Mouse (Mus musculus) olfactory bulb, adult 2 months (tissue): Measurements from ENCODE around the gene Ptgir. TPM values are rescaled to one million over a fixed set of nuclear protein-coding genes. Genes with fewer than 3 reads are reported as not detected.

Experiments
- H3K27ac ChIP-seq: fragments of 200-500 bp; 2 replicates; pipeline ENCODE4 v1.5.1; 2012; ENCODE audit warnings: low read depth, low read length; ENCODE audit not compliant: insufficient read depth
- H3K4me1 ChIP-seq: fragments of 200-500 bp; 2 replicates; pipeline ENCODE4 v1.6.1; 2012; ENCODE audit warnings: low read length; ENCODE audit not compliant: control insufficient read depth, insufficient read depth
- H3K4me3 ChIP-seq: fragments of 200-500 bp; 2 replicates; pipeline ENCODE4 v1.5.1; 2012; ENCODE audit warnings: mild to moderate bottlenecking, low read depth, low read length, moderate library complexity; ENCODE audit not compliant: insufficient read depth
- CTCF ChIP-seq: fragments of 200-500 bp; IDR thresholded peaks from 2 replicates; pipeline ENCODE4 v1.5.1; 2012; ENCODE audit warnings: low read depth, mild to moderate bottlenecking, low read length, moderate library complexity; ENCODE audit not compliant: insufficient read depth
- POLR2A ChIP-seq: fragments of 200-500 bp; IDR thresholded peaks from 2 replicates; pipeline ENCODE4 v1.6.1; 2012; ENCODE audit warnings: mild to moderate bottlenecking, low read depth, low read length, moderate library complexity; ENCODE audit not compliant: insufficient read depth
- WGBS: fragments of 180-500 bp; shearing (Covaris S2); methylation state at CpG from one replicate; pipeline ENCODE4 v1.1.7; 2018; 5-methylcytosine and 5-hydroxymethylcytosine counted together
- polyA plus RNA-seq: library from polyadenylated mRNA; stranded (reverse); fragments of >200 nt; gene quantifications from 2 replicates; pipeline ENCODE4 v1.2.4, GENCODE M21; 2012; ENCODE audit warnings: low replicate concordance; ENCODE audit not compliant: missing spikeins, insufficient read depth, insufficient read length

The Ptgir gene
- polyA plus RNA-seq, 1 experiment = not detected

DNA sequence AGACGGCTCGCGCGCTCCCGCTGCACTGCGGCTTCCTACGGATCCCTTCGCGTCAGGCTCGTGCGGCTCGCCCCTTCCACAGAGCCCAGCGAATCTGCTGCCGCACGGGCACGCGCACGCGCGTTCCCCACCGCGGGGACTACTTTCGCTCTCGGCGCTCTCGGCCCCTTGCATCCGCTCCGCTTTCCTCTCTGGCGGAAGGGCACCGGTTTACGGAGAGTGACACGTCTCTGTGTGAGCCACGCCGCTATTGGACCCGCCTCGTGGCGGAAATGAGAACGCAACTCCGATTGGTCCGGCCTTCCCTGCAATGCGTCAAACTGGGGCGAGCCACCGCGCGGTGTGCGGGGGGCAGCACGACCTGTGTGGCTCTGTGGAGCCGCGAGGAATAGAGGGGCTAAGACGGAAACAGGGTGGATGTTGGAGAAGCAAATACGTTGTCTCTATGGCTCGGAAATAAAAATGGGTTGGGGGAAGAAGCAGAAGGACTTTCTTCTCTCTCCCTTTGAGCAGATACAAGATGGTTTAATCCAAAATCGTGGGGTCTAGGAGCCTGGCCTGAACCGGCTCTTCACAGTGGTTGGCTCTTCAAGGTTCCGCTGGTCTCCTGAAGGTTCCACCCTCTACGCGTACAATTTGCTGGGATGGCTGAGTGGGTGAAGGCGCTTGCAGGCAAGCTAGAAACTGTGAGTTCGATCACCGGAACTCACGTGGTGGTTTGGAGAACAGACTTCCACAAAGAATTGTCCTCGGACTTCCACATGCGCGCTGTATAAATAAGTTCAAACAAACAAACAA lies 17.9 kb downstream of the Ptgir start, which contains the start of gene Calm3:
Gene Calm3 (minus strand): TSS at position 78 of the 798 bp plus-strand sequence.
- TF ChIP-seq POLR2A (0 out of 2 replicates have a peak, but pooled peaks have one; percentile 15), CTCF (no peak)
- Histone ChIP-seq H3K4me3 (peak within 1 kb of the TSS; percentile 89), H3K4me1 (peaks cover 33% of the 10 kb centered on the region), H3K27ac (peak within 1 kb of the TSS; percentile 100)
- 1% methylated on average over 64 of the region's 64 CpGs for WGBS

DNA sequence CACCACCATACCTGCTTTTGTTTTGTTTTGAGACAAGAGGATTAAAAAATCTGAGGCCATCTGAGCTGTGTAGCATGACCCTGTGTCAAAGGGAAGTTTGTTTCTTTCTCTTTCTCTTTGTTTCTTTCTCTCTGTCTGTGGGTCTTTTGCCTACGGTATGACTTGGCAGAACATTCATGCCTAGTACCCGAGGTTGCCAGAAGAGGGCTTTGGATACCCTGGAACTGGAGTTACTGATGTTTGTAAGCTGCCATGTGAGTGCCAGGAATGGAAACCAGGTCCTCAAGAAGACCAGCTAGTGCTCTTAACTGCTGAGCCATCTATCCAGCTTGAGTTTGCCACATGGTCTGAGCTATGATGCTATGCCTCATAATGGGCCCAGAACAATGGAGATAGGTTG lies 22.1 kb downstream of the Ptgir start:
- 11% methylated on average over 2 of the region's 2 CpGs for WGBS
- no peak overlapping the region for H3K27ac ChIP-seq
- TF ChIP-seq POLR2A (no peak), CTCF (no peak)

DNA sequence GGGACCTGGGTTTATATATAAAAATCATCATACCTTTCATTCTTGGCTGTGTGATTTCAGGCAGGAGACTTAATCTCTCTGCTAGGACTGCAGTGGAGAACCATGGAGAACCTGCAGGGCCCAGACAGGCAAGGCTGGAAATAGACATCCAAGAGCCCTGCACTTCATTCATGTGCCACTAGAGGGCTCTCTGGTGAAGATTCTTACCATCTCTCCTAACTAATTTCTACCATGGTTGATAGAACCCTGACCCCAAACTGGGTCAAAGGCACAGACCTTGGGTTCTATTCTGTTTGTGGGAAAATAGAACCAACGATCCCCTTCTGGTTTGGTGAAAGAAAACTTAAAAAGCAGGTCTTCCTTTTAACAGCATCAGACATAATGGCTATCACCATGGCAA lies 24.6 kb downstream of the Ptgir start:
- 4% methylated on average over 1 of the region's 1 CpGs for WGBS
- Histone ChIP-seq H3K27ac (no peak overlapping the region), H3K4me1 (peaks cover 12% of the 10 kb centered on the region), H3K4me3 (no peak overlapping the region)
- TF ChIP-seq POLR2A (no peak), CTCF (peak; percentile 19; the same call in 1 of the 2 replicates)

More for the DNA sequence above, 22.1 kb downstream of the Ptgir start:
- no peak overlapping the region for H3K4me3 ChIP-seq
- H3K4me1 ChIP-seq = peaks cover 7% of the 10 kb centered on the region

DNA sequence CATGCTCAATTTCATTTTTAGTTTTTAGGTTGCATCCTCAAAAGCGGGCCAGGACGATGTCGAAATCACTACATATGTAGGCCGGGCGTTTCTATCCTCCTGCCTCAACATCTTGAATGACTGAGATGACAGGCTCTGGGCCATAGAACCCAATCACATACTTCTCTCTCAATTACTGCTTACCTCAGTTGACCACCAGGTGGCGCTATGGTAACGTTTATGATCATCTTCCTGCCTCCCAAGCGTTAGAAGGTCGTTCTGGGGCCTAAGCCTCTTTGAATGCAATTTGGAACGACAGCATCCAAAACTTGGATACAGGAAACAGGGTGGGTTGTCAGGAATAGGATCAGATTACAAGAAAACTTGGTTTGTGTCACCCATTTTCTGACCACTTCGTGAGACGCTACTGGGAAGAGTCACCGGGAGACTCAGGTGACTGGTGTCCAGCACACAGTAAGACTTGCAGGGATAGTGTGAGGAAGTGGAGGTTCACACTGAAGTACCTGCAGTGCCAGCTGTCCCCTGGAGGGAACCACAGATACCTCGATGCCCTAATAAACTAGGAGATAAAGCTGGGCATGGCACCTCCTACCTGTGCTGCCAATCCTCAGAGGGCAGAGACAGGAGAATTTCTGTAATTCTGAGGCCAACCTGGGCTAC lies 25.8 kb downstream of the Ptgir start:
- Histone ChIP-seq H3K4me3 (no peak overlapping the region), H3K27ac (peak overlapping the region; percentile 98), H3K4me1 (peaks cover 15% of the 10 kb centered on the region)
- TF ChIP-seq CTCF (0 out of 2 replicates have a peak, but pooled peaks have one; percentile 5), POLR2A (no peak)
- 16% methylated on average over 14 of the region's 14 CpGs for WGBS

DNA sequence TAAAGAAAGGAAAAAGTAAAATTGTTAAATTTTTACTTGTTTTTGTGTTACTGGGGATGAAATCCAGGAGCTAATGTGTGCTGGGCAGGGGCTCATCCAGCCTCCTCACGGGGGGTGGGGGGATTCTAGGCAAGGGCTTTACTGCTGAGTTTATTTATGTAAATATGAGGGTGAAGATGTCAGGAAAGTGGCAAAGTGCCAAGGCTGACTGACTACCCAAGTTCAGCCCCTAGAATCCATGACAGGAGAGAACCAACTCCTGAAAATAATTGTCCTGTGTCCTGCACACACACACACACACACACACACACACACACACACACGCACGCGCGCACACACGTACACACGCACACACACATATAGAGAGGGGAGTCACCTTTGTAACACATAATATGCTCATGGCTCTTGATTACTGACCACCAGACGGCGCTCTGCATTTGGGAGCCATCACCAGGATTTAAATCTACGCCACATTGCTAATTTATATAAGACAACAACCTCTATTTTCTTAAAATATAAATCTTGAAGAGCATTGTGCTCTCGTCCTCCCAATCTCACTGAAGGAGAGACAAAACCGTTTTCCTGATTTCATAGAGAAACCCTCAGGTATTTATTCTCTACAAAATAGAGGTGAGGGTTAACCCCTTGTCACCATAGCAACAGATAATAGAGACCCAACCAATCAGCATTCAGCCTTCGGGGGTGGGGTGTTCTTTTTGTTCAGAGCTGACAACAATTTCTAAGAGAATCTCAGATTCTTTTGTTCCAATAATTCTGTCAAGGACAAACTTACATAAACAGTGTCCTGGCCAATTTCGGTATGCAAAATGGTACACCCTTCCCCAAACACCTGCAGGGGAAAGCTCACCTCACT lies 26.7 kb downstream of the Ptgir start:
- peaks cover 17% of the 10 kb centered on the region for H3K4me1 ChIP-seq
- no peak overlapping the region for H3K4me3 ChIP-seq
- WGBS = 19% methylated on average over 14 of the region's 14 CpGs
- H3K27ac ChIP-seq = peak overlapping the region; percentile 98
- TF ChIP-seq POLR2A (no peak), CTCF (peak; percentile 45; the same call in 1 of the 2 replicates)

DNA sequence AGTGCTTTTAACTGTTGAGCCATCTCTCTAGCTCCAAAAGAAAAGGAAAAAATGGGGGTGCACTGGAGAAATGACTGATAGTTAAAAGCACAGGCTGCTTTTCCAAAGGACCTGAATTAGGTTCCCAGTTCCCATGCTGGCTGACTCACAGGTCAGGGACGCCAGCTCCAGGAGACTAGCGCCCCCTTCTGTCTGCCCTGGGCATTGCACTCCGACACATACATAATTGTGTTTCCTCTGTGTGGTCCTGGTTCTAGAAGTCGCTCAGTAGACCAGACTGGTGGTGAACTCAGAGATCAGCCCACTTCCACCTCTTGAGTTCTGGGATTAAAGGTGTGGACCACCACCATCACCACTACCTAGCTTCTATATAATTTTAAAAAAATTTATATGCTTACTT lies 31.0 kb downstream of the Ptgir start:
- peaks cover 33% of the 10 kb centered on the region for H3K4me1 ChIP-seq
- TF ChIP-seq CTCF (peak; percentile 70; the same call in 1 of the 2 replicates), POLR2A (no peak)
- 55% methylated on average over 4 of the region's 4 CpGs for WGBS
- H3K4me3 ChIP-seq = no peak overlapping the region
- H3K27ac ChIP-seq = no peak overlapping the region

DNA sequence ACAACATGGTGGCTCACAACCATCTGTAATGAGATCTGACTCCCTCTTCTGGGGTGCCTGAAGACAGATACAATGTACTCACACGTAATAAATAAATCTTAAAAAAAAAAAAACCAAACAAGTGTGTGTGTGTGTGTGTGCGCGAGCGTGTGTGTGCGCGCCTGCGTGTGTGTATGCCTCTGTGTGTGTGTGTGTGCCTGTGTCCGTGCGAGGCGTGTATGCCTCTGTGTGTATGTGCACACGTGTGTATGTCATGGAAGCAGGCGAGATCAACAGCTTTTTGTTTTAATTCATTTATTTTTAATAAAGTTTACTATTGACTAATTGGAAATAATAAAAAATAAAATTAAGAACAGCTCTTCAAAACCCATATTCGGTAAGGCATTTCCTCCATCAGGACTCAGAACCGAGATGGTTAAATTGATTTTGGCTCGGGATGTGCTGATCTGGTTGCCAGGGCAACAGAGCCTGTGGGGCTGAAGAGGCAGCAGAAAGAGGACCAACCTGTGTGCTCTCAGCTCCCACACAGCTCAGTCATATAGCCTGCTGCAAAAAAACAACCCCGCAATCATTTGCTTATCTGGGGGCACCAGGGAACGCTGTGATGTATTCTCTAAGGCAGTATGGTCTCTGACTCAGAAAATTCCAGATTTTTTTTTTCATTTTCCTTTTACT lies 32.0 kb downstream of the Ptgir start:
- WGBS = 36% methylated on average over 17 of the region's 17 CpGs
- TF ChIP-seq POLR2A = no peak
- no peak for TF ChIP-seq CTCF
- Histone ChIP-seq H3K27ac (peak overlapping the region; percentile 98), H3K4me3 (no peak overlapping the region), H3K4me1 (peaks cover 31% of the 10 kb centered on the region)

DNA sequence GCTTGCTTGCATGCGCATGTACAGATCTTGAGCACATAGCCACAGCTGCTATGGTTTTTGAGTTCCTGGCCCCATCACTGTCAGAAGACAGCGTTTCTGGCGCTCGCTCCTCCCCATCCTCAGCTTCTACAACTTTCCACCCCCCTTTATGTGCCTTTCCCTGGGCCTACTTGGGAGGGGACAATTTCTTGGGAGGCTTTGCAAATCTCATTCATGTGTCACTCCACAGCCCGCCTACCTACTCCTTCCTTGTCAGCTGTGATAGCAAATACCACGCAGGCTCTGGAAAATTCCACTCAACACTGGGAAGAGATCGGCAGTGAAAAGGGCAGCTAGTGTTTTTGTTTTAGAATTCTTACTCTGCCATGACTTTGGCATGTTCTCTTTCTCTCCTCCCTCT lies 34.0 kb downstream of the Ptgir start:
- 21% methylated on average over 7 of the region's 7 CpGs for WGBS
- Histone ChIP-seq H3K4me1 (peaks cover 38% of the 10 kb centered on the region), H3K27ac (peak overlapping the region; percentile 98), H3K4me3 (no peak overlapping the region)
- TF ChIP-seq CTCF = no peak
- TF ChIP-seq POLR2A = no peak
